Comparison of ENCODE assay signal across 23 mouse cellular contexts in the genomic region with DNA sequence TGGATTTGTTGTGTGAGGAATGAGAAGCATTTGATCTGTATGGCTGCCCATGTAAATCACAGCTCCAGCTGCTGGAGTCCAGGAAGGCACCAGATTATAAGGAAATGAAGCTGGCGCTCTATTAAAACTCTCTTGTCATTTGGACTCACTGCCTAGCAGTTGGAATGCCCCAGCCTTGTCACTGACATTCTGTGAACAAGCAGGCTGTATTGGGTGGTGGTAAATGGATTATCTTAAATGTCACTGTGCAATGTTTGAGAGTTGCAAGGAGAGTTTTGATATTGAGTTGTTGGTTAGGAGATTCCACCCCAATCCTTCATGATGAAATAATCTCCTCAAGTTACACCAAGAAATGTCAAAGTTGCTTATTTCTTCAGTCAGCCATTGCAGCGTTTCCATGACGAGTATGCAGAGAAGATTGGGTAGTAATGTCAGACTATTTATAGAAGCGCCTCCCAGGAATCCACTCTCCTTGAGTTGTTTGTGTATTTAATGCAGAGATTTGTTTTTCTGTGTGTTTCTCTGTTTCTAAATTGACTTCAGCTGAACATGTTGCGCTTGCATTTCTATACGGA.
DNase-seq lines count a peak whose midpoint lies in the region; ATAC-seq and TF ChIP-seq lines count a peak whose summit lies in the region.
"Had no signal": no experiment of that assay in that cellular context is flagged by ENCODE, and none has a peak within 500 bp of the region (broad histone marks: within the 10 kb centered on the region; RNA-seq: fewer than 3 reads in every experiment).

No protein-coding gene starts in this region.

- WGBS in heart, embryonic 14.5 days = 46% methylated on average over 6 of the region's 6 CpGs
- WGBS in lung, embryonic 14.5 days = 35% methylated on average over 6 of the region's 6 CpGs
- 82% methylated on average over 6 of the region's 6 CpGs for WGBS in lung, adult 2 months

- ATAC-seq in heart, embryonic 14.5 days (ENCODE audit: insufficient number of reproducible peaks, insufficient read depth, low FRiP score, low read depth) = no peak
- peak; percentile 81 for ATAC-seq in lung, embryonic 14.5 days (ENCODE audit: insufficient read depth)
- ATAC-seq: forebrain, embryonic 13.5 days; hindbrain, postnatal 0 days; intestine, embryonic 15.5 days; liver, embryonic 12.5 days; liver, postnatal 0 days had no signal

- no peaks in the 10 kb centered on the region for H3K36me3 ChIP-seq in heart, embryonic 14.5 days (ENCODE audit: control insufficient read depth, insufficient read depth, low read length)
- no peaks in the 10 kb centered on the region for H3K36me3 ChIP-seq in lung, embryonic 14.5 days (ENCODE audit: insufficient read depth)
- H3K36me3 ChIP-seq: hindbrain, embryonic 12.5 days; intestine, embryonic 15.5 days; liver, embryonic 12.5 days had no signal

- no peak overlapping the region for H3K4me2 ChIP-seq in heart, embryonic 14.5 days (ENCODE audit: low read length)
- 0 out of 2 replicates have a peak overlapping the region, but pooled peaks have one; percentile 4 for H3K4me2 ChIP-seq in lung, embryonic 14.5 days
- H3K4me2 ChIP-seq: forebrain, embryonic 13.5 days; hindbrain, embryonic 12.5 days; intestine, embryonic 15.5 days; liver, embryonic 12.5 days had no signal

- TF ChIP-seq POLR2A in lung, adult 2 months (IDR thresholded peaks at IDR 0.05; ENCODE audit: borderline replicate concordance, extremely low read depth, low read depth, low read length) = no peak

- no peaks in the 10 kb centered on the region for H3K27me3 ChIP-seq in heart, embryonic 14.5 days (ENCODE audit: control insufficient read depth, insufficient read depth, low read length)
- H3K27me3 ChIP-seq in lung, embryonic 14.5 days (ENCODE audit: insufficient read depth, low read length) = no peaks in the 10 kb centered on the region
- H3K27me3 ChIP-seq: forebrain, embryonic 13.5 days; hindbrain, embryonic 12.5 days; intestine, embryonic 15.5 days; liver, embryonic 12.5 days had no signal

- no peak overlapping the region for H3K4me3 ChIP-seq in gastrocnemius, adult 2 months
- H3K4me3 ChIP-seq in heart, embryonic 14.5 days (ENCODE audit: control insufficient read depth in 1 of 2, insufficient read depth in 1 of 2, low read depth in 1 of 2, low read length in 2 of 2) = no peak overlapping the region
- H3K4me3 ChIP-seq in lung, embryonic 14.5 days (ENCODE audit: low read depth, low read length) = no peak overlapping the region
- H3K4me3 ChIP-seq in lung, adult 2 months (replicated peaks; ENCODE audit: extremely low read depth, low read depth, low read length) = no peak overlapping the region
- H3K4me3 ChIP-seq: forebrain, embryonic 13.5 days; hindbrain, embryonic 12.5 days; intestine, embryonic 15.5 days; liver, embryonic 12.5 days had no signal

- H3K4me1 ChIP-seq in heart, embryonic 14.5 days (ENCODE audit: control insufficient read depth in 2 of 2, insufficient read depth in 2 of 2, low read length in 2 of 2) = peaks cover 11 to 48% of the 10 kb centered on the region in 2 experiments
- H3K4me1 ChIP-seq in lung, embryonic 14.5 days (ENCODE audit: insufficient read depth) = peaks cover 21% of the 10 kb centered on the region
- H3K4me1 ChIP-seq in lung, adult 2 months (ENCODE audit: control insufficient read depth, insufficient read depth, low read length) = no peaks in the 10 kb centered on the region

- H3K9ac ChIP-seq in heart, embryonic 14.5 days (ENCODE audit: low read length) = no peak overlapping the region
- H3K9ac ChIP-seq in lung, embryonic 14.5 days = no peak overlapping the region
- H3K9ac ChIP-seq: forebrain, embryonic 13.5 days; hindbrain, embryonic 12.5 days; intestine, embryonic 15.5 days; liver, embryonic 12.5 days; liver, postnatal 0 days had no signal

- no peak for TF ChIP-seq CTCF in gastrocnemius, adult 2 months (IDR thresholded peaks at IDR 0.05)
- no peak for TF ChIP-seq CTCF in lung, embryonic 14.5 days (IDR thresholded peaks at IDR 0.05; ENCODE audit: low read depth)
- no peak for TF ChIP-seq CTCF in lung, adult 2 months (IDR thresholded peaks at IDR 0.05; ENCODE audit: insufficient read depth, low read length)

- no peaks in the 10 kb centered on the region for H3K9me3 ChIP-seq in heart, embryonic 14.5 days (ENCODE audit: control insufficient read depth, low read length)
- no peaks in the 10 kb centered on the region for H3K9me3 ChIP-seq in lung, embryonic 14.5 days (ENCODE audit: low read depth, low read length)
- H3K9me3 ChIP-seq: forebrain, embryonic 13.5 days; hindbrain, embryonic 12.5 days; intestine, embryonic 15.5 days; liver, embryonic 12.5 days had no signal

- intact Hi-C loops in gastrocnemius, adult 2 months (cut with DNase I) = no loop called here

- DNase-seq in gastrocnemius, adult 2 months = no peak
- no peak for DNase-seq in gastrocnemius, postnatal 4 days (ENCODE audit: low spot score in 2 of 2)
- no peak for DNase-seq in heart, postnatal 4 days
- DNase-seq in lung, embryonic 14.5 days = peak; percentile 83
- DNase-seq in lung, adult 2 months = no peak
- peak; percentile 44 for DNase-seq in adipocyte (ENCODE audit: low spot score)
- DNase-seq: adrenal gland, postnatal 25 days; cerebellum, adult 18-20 months; cerebellum, postnatal 10 days; gastrocnemius, postnatal 14 days; heart, adult 11 months; kidney, adult 2 months; layer of hippocampus, postnatal 36 days; left cerebral cortex, postnatal 4 days; liver, postnatal 0 days; midbrain, embryonic 14.5 days; thymus, postnatal 4 days had no signal

- H3K27ac ChIP-seq in gastrocnemius, adult 2 months = peak overlapping the region; percentile 84
- H3K27ac ChIP-seq in heart, embryonic 14.5 days (replicated peaks in 1 of 2; ENCODE audit: control insufficient read depth in 1 of 2, insufficient read depth in 1 of 2, low read depth in 2 of 2, low read length in 2 of 2) = peak overlapping the region; percentile 15 to 45
- peak overlapping the region; percentile 28; the same call in 1 of the 2 replicates for H3K27ac ChIP-seq in lung, embryonic 14.5 days (ENCODE audit: low read depth)
- H3K27ac ChIP-seq: forebrain, embryonic 13.5 days; hindbrain, embryonic 12.5 days; hindbrain, postnatal 0 days; intestine, embryonic 15.5 days; liver, embryonic 12.5 days had no signal

Comparison
In these comparisons a context has a peak if more than half of its experiments do, and no peak if none do; other contexts are left out.
1. DNase-seq: peak in lung, embryonic 14.5 days (single experiment) and adipocyte (single experiment); none in gastrocnemius, adult 2 months (single experiment), gastrocnemius, postnatal 4 days (0 of 2), heart, postnatal 4 days (single experiment) and lung, adult 2 months (single experiment).
2. H3K27ac ChIP-seq: peak in every context shown above with its lines; median percentile 84 in gastrocnemius, adult 2 months; 30 in heart, embryonic 14.5 days; 28 in lung, embryonic 14.5 days.